Mouse (Mus musculus): ENCODE data around the gene Itpkb. TPM values are rescaled to one million over a fixed set of nuclear protein-coding genes. Genes with fewer than 3 reads are reported as not detected.

Gene Itpkb
- polyA plus RNA-seq, 1 experiment, result 0.03 TPM

GRCm38 (mm10) chr1:180312286-180312685 lies 18.0 kb upstream of the Itpkb start:
- no peak for TF ChIP-seq GATA1 (IDR thresholded peaks at IDR 0.05; ENCODE audit: low read length)
- TF ChIP-seq TAL1 (IDR thresholded peaks at IDR 0.05; ENCODE audit: low read length), result no peak
- peaks cover 9% of the 10 kb centered on the region for H3K4me1 ChIP-seq (ENCODE audit: control insufficient read depth)

GRCm38 (mm10) chr1:180312792-180313311 lies 17.4 kb upstream of the Itpkb start:
- H3K9me3 ChIP-seq (ENCODE audit: control insufficient read depth, low read length), result no peaks in the 10 kb centered on the region
- H3K4me3 ChIP-seq (replicated peaks), result no peak overlapping the region
- TF ChIP-seq TAL1 (IDR thresholded peaks at IDR 0.05; ENCODE audit: low read length) (no peak), GATA1 (IDR thresholded peaks at IDR 0.05; ENCODE audit: low read length) (no peak)
- peaks cover 34% of the 10 kb centered on the region for H3K27me3 ChIP-seq (ENCODE audit: control insufficient read depth)
- H3K36me3 ChIP-seq (ENCODE audit: control insufficient read depth), result no peaks in the 10 kb centered on the region
- H3K4me1 ChIP-seq (ENCODE audit: control insufficient read depth), result peaks cover 13% of the 10 kb centered on the region

More at GRCm38 (mm10) chr1:180312286-180312685, 18.0 kb upstream of the Itpkb start:
- Histone ChIP-seq H3K4me3 (replicated peaks) (no peak overlapping the region), H3K27me3 (ENCODE audit: control insufficient read depth) (peaks cover 34% of the 10 kb centered on the region), H3K36me3 (ENCODE audit: control insufficient read depth) (no peaks in the 10 kb centered on the region), H3K9me3 (ENCODE audit: control insufficient read depth, low read length) (no peaks in the 10 kb centered on the region)

GRCm38 (mm10) chr1:180313517-180314440 lies 16.5 kb upstream of the Itpkb start:
- Histone ChIP-seq H3K4me3 (replicated peaks) (no peak overlapping the region), H3K36me3 (ENCODE audit: control insufficient read depth) (no peaks in the 10 kb centered on the region)

GRCm38 (mm10) chr1:180314641-180315040 lies 15.6 kb upstream of the Itpkb start:
- H3K27me3 ChIP-seq (ENCODE audit: control insufficient read depth), result peaks cover 34% of the 10 kb centered on the region
- H3K4me1 ChIP-seq (ENCODE audit: control insufficient read depth), result peaks cover 11% of the 10 kb centered on the region
- no peaks in the 10 kb centered on the region for H3K36me3 ChIP-seq (ENCODE audit: control insufficient read depth)

More at GRCm38 (mm10) chr1:180313517-180314440, 16.5 kb upstream of the Itpkb start:
- H3K9me3 ChIP-seq (ENCODE audit: control insufficient read depth, low read length), result no peaks in the 10 kb centered on the region
- H3K27me3 ChIP-seq (ENCODE audit: control insufficient read depth), result peaks cover 34% of the 10 kb centered on the region
- TF ChIP-seq GATA1 (IDR thresholded peaks at IDR 0.05; ENCODE audit: low read length) (no peak), TAL1 (IDR thresholded peaks at IDR 0.05; ENCODE audit: low read length) (no peak)
- H3K4me1 ChIP-seq (ENCODE audit: control insufficient read depth), result peaks cover 14% of the 10 kb centered on the region

GRCm38 (mm10) chr1:180315127-180315526 lies 15.2 kb upstream of the Itpkb start:
- Histone ChIP-seq H3K9me3 (ENCODE audit: control insufficient read depth, low read length) (no peaks in the 10 kb centered on the region), H3K27me3 (ENCODE audit: control insufficient read depth) (peaks cover 34% of the 10 kb centered on the region), H3K4me1 (ENCODE audit: control insufficient read depth) (peaks cover 11% of the 10 kb centered on the region), H3K4me3 (replicated peaks) (no peak overlapping the region), H3K36me3 (ENCODE audit: control insufficient read depth) (no peaks in the 10 kb centered on the region)
- TF ChIP-seq TAL1 (IDR thresholded peaks at IDR 0.05; ENCODE audit: low read length) (no peak), GATA1 (IDR thresholded peaks at IDR 0.05; ENCODE audit: low read length) (no peak)

More at GRCm38 (mm10) chr1:180314641-180315040, 15.6 kb upstream of the Itpkb start:
- H3K4me3 ChIP-seq (replicated peaks), result no peak overlapping the region
- H3K9me3 ChIP-seq (ENCODE audit: control insufficient read depth, low read length), result no peaks in the 10 kb centered on the region
- TF ChIP-seq TAL1 (IDR thresholded peaks at IDR 0.05; ENCODE audit: low read length), result no peak
- TF ChIP-seq GATA1 (IDR thresholded peaks at IDR 0.05; ENCODE audit: low read length), result no peak

- no peaks in the 10 kb centered on the region for H3K36me3 ChIP-seq (ENCODE audit: control insufficient read depth)
- TF ChIP-seq TAL1 (IDR thresholded peaks at IDR 0.05; ENCODE audit: low read length) (no peak), GATA1 (IDR thresholded peaks at IDR 0.05; ENCODE audit: low read length) (no peak)
- H3K27me3 ChIP-seq (ENCODE audit: control insufficient read depth), result peaks cover 25% of the 10 kb centered on the region
- peaks cover 11% of the 10 kb centered on the region for H3K4me1 ChIP-seq (ENCODE audit: control insufficient read depth)
- no peaks in the 10 kb centered on the region for H3K9me3 ChIP-seq (ENCODE audit: control insufficient read depth, low read length)
- H3K4me3 ChIP-seq (replicated peaks), result no peak overlapping the region
Observed at GRCm38 (mm10) chr1:180317450-180317849, 12.8 kb upstream of the Itpkb start.

GRCm38 (mm10) chr1:180318407-180318806 lies 11.9 kb upstream of the Itpkb start:
- H3K9me3 ChIP-seq (ENCODE audit: control insufficient read depth, low read length), result no peaks in the 10 kb centered on the region
- TF ChIP-seq GATA1 (IDR thresholded peaks at IDR 0.05; ENCODE audit: low read length), result no peak
- no peak for TF ChIP-seq TAL1 (IDR thresholded peaks at IDR 0.05; ENCODE audit: low read length)
- no peaks in the 10 kb centered on the region for H3K36me3 ChIP-seq (ENCODE audit: control insufficient read depth)
- peaks cover 11% of the 10 kb centered on the region for H3K4me1 ChIP-seq (ENCODE audit: control insufficient read depth)
- H3K4me3 ChIP-seq (replicated peaks), result no peak overlapping the region
- peaks cover 16% of the 10 kb centered on the region for H3K27me3 ChIP-seq (ENCODE audit: control insufficient read depth)

- H3K4me3 ChIP-seq (replicated peaks), result no peak overlapping the region
Observed at GRCm38 (mm10) chr1:180319895-180320294, 10.4 kb upstream of the Itpkb start.

GRCm38 (mm10) chr1:180322896-180323295 lies 7.4 kb upstream of the Itpkb start:
- TF ChIP-seq GATA1 (IDR thresholded peaks at IDR 0.05; ENCODE audit: low read length) (no peak), TAL1 (IDR thresholded peaks at IDR 0.05; ENCODE audit: low read length) (no peak)
- peaks cover under 1% of the 10 kb centered on the region; the same call in 1 of the 2 replicates for H3K4me1 ChIP-seq (ENCODE audit: control insufficient read depth)
- H3K27me3 ChIP-seq (ENCODE audit: control insufficient read depth), result no peaks in the 10 kb centered on the region
- no peaks in the 10 kb centered on the region for H3K9me3 ChIP-seq (ENCODE audit: control insufficient read depth, low read length)
- no peaks in the 10 kb centered on the region for H3K36me3 ChIP-seq (ENCODE audit: control insufficient read depth)
- no peak overlapping the region for H3K4me3 ChIP-seq (replicated peaks)

More at GRCm38 (mm10) chr1:180319895-180320294, 10.4 kb upstream of the Itpkb start:
- peaks cover under 1% of the 10 kb centered on the region for H3K27me3 ChIP-seq (ENCODE audit: control insufficient read depth)
- H3K36me3 ChIP-seq (ENCODE audit: control insufficient read depth), result no peaks in the 10 kb centered on the region
- H3K9me3 ChIP-seq (ENCODE audit: control insufficient read depth, low read length), result no peaks in the 10 kb centered on the region
- TF ChIP-seq TAL1 (IDR thresholded peaks at IDR 0.05; ENCODE audit: low read length) (no peak), GATA1 (IDR thresholded peaks at IDR 0.05; ENCODE audit: low read length) (no peak)
- peaks cover 11% of the 10 kb centered on the region for H3K4me1 ChIP-seq (ENCODE audit: control insufficient read depth)
